Mouse (Mus musculus) brain, embryonic 14.5 days (tissue): Measurements from ENCODE around the gene Il12a.

Source experiments
- CTCF ChIP-seq: fragments of 200-500 bp; IDR thresholded peaks from 2 replicates; pipeline ENCODE4 v1.5.1; 2012; ENCODE audit warnings: inconsistent platforms, mild to moderate bottlenecking, moderate library complexity, borderline replicate concordance; ENCODE audit not compliant: insufficient read depth, insufficient read length; ENCODE audit errors: extremely low read depth
- POLR2A ChIP-seq: fragments of 200-500 bp; IDR thresholded peaks from 2 replicates; pipeline ENCODE4 v1.6.1; 2012; ENCODE audit warnings: mild to moderate bottlenecking, inconsistent platforms, borderline replicate concordance; ENCODE audit not compliant: poor library complexity, insufficient read depth, insufficient read length, severe bottlenecking; ENCODE audit errors: extremely low read depth

DNA sequence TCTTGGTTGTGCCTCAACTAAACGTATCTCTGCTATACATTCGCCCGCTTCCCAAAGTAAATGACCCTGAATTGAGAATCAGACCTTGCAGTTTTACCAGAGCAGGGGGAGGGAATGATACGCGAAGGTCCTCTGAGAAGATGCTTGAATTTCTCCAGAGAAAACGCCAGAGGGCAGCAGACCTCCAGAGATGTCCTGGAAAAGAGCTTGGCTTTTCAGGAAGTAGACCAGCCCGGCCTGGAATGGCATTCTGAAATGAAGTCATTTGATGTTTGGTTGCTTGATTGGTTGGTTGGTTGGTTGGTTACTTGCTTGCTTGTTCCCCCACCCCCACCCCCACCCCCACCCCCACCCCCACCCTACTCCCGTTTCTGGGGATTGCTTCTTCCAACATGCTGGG, 17.8 kb downstream of the Il12a start:
- peak; percentile 69 for TF ChIP-seq CTCF
- TF ChIP-seq POLR2A, result no peak
